7 mouse cellular contexts compared by ENCODE assay signal in genomic region chr4:120814171-120814570, GRCm38 (mm10). TPM values are rescaled to one million over a fixed set of nuclear protein-coding genes. Genes with fewer than 3 reads are reported as not detected.
A peak's percentile ranks its signal among the peaks of the same experiment; 100 is the strongest.
DNase-seq lines count a peak whose midpoint lies in the region; ATAC-seq lines count a peak whose summit lies in the region.

No protein-coding gene starts in this region.

- peak overlapping the region; percentile 61 for H3K9ac ChIP-seq in kidney, embryonic 15.5 days

- 22% methylated on average over 4 of the region's 4 CpGs for WGBS in heart, embryonic 10.5 days
- WGBS in kidney, embryonic 15.5 days: 12% methylated on average over 4 of the region's 4 CpGs

- no peaks in the 10 kb centered on the region for H3K9me3 ChIP-seq in heart, embryonic 10.5 days
- H3K9me3 ChIP-seq in kidney, embryonic 15.5 days (replicated peaks): no peaks in the 10 kb centered on the region

- peak overlapping the region; percentile 93 for H3K27ac ChIP-seq in heart, embryonic 10.5 days
- H3K27ac ChIP-seq in kidney, embryonic 15.5 days: peak overlapping the region; percentile 92

- H3K4me2 ChIP-seq in kidney, embryonic 15.5 days: peak overlapping the region; percentile 58

- peaks cover 43% of the 10 kb centered on the region for H3K4me1 ChIP-seq in heart, embryonic 10.5 days
- H3K4me1 ChIP-seq in kidney, embryonic 15.5 days: peaks cover 49% of the 10 kb centered on the region

- no peaks in the 10 kb centered on the region for H3K27me3 ChIP-seq in heart, embryonic 10.5 days (ENCODE audit: insufficient read depth, poor library complexity, severe bottlenecking)
- no peaks in the 10 kb centered on the region for H3K27me3 ChIP-seq in kidney, embryonic 15.5 days

- H3K4me3 ChIP-seq in heart, embryonic 10.5 days: peak overlapping the region; percentile 67
- peak overlapping the region; percentile 58 for H3K4me3 ChIP-seq in kidney, embryonic 15.5 days (replicated peaks)

- peak; percentile 30 for DNase-seq in ES-CJ7 (ENCODE audit: low read depth, low spot score)
- peak; percentile 34 to 52 for DNase-seq in adrenal gland, adult 18-20 months (ENCODE audit: low spot score in 2 of 2)
- DNase-seq in heart, embryonic 10.5 days (ENCODE audit: low spot score): no peak
- DNase-seq in lung, postnatal 25 days (ENCODE audit: low spot score): peak; percentile 43
- DNase-seq in right cerebral cortex, postnatal 4 days: no peak
- DNase-seq in layer of hippocampus, adult 9-10 months (ENCODE audit: low spot score): no peak

- H3K36me3 ChIP-seq in heart, embryonic 10.5 days: no peaks in the 10 kb centered on the region
- no peaks in the 10 kb centered on the region for H3K36me3 ChIP-seq in kidney, embryonic 15.5 days

- ATAC-seq in kidney, embryonic 15.5 days (replicated peaks; ENCODE audit: low FRiP score): no peak; the same call in 1 of the 2 replicates

RNA-seq across cellular contexts. Expression of gene Nfyc, which starts 17.2 kb away (rescaled TPM):
- total RNA-seq in adrenal gland, adult 18-20 months (2021): 10 to 100 TPM; 53.9 to 57.2 TPM
- polyA plus RNA-seq in heart, embryonic 10.5 days (2016; fragmentation: Nextera tagmentation; extraction: Ambion mirVana): 111 and 117 TPM in 2 replicates
- 112 and 115 TPM in 2 replicates for polyA plus RNA-seq in kidney, embryonic 15.5 days (2015; fragmentation: Nextera tagmentation; extraction: Ambion mirVana)

RNA-seq across cellular contexts. Expression of gene Rims3, which starts 40.4 kb away (rescaled TPM):
- total RNA-seq in adrenal gland, adult 18-20 months (2021): 1 to 10 TPM; 9.2 to 10.0 TPM
- 1.8 and 3.4 TPM in 2 replicates for polyA plus RNA-seq in heart, embryonic 10.5 days (2016; fragmentation: Nextera tagmentation; extraction: Ambion mirVana)
- 0.54 and 1.2 TPM in 2 replicates for polyA plus RNA-seq in kidney, embryonic 15.5 days (2015; fragmentation: Nextera tagmentation; extraction: Ambion mirVana)

Comparison
In these comparisons a context has a peak if more than half of its experiments do, and no peak if none do; other contexts are left out.
1. DNase-seq: peak in ES-CJ7 (single experiment), adrenal gland, adult 18-20 months (2 of 2) and lung, postnatal 25 days (single experiment); none in heart, embryonic 10.5 days (single experiment), right cerebral cortex, postnatal 4 days (single experiment) and layer of hippocampus, adult 9-10 months (single experiment).